ENCODE assay signal across 8 mouse cellular contexts in the genomic region with DNA sequence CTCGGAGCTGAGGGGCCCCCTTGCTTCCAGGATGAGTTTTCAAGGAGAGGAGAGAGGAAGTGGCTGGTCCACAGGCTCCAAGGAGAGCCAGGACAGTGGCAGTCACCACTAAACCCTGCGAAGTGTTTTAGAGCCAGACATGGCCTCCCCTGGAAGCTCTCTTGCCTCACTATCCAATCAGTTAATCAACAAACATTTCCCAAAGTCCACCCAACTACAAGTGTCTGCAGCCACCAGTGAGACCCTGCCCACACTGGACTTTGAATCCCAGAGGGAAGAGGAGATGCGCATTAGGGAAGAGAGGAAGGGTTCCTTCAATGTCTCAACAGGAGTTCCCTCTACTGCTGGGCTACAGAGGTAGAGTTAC. TPM values are rescaled to one million over a fixed set of nuclear protein-coding genes. Genes with fewer than 3 reads are reported as not detected.
A peak's percentile ranks its signal among the peaks of the same experiment; 100 is the strongest.
DNase-seq lines count a peak whose midpoint lies in the region; ATAC-seq lines count a peak whose summit lies in the region.

No protein-coding gene starts in this region.

- peaks cover 7% of the 10 kb centered on the region for H3K36me3 ChIP-seq in embryonic facial prominence, embryonic 10.5 days (replicated peaks)
- no peaks in the 10 kb centered on the region for H3K36me3 ChIP-seq in intestine, embryonic 14.5 days (ENCODE audit: control insufficient read depth, insufficient read depth, low read length)
- H3K36me3 ChIP-seq in midbrain, embryonic 16.5 days (ENCODE audit: control insufficient read depth, insufficient read depth, low read length): peaks cover 5% of the 10 kb centered on the region

- H3K4me3 ChIP-seq in embryonic facial prominence, embryonic 10.5 days: peak overlapping the region; percentile 84
- H3K4me3 ChIP-seq in intestine, embryonic 14.5 days (ENCODE audit: low read depth, low read length): peak overlapping the region; percentile 86
- H3K4me3 ChIP-seq in midbrain, embryonic 16.5 days (ENCODE audit: low read depth, low read length): peak overlapping the region; percentile 87

- H3K9me3 ChIP-seq in embryonic facial prominence, embryonic 10.5 days: peaks cover 10% of the 10 kb centered on the region
- H3K9me3 ChIP-seq in intestine, embryonic 14.5 days (ENCODE audit: control insufficient read depth, low read length): peaks cover 4% of the 10 kb centered on the region; the same call in 1 of the 2 replicates
- H3K9me3 ChIP-seq in midbrain, embryonic 16.5 days (replicated peaks; ENCODE audit: control insufficient read depth, low read length, poor library complexity, severe bottlenecking): peaks cover 5% of the 10 kb centered on the region; the same call in 1 of the 2 replicates

- peak overlapping the region; percentile 90; the same call in 1 of the 2 replicates for H3K27ac ChIP-seq in embryonic facial prominence, embryonic 10.5 days (replicated peaks)
- H3K27ac ChIP-seq in intestine, embryonic 14.5 days (ENCODE audit: low read depth): no peak overlapping the region
- H3K27ac ChIP-seq in midbrain, embryonic 16.5 days (ENCODE audit: low read length): peak overlapping the region; percentile 89

- H3K4me2 ChIP-seq in intestine, embryonic 14.5 days (ENCODE audit: low read length): peak overlapping the region; percentile 71
- peak overlapping the region; percentile 92 for H3K4me2 ChIP-seq in midbrain, embryonic 16.5 days (ENCODE audit: low read length)

- no peak for ATAC-seq in intestine, embryonic 14.5 days (replicated peaks; ENCODE audit: low FRiP score, low TSS enrichment, low read depth)
- no peak; the same call in 1 of the 2 replicates for ATAC-seq in midbrain, embryonic 16.5 days

- peaks cover 21% of the 10 kb centered on the region for H3K27me3 ChIP-seq in embryonic facial prominence, embryonic 10.5 days (replicated peaks; ENCODE audit: low read depth, poor library complexity, severe bottlenecking)
- peaks cover 7% of the 10 kb centered on the region for H3K27me3 ChIP-seq in intestine, embryonic 14.5 days (replicated peaks; ENCODE audit: control insufficient read depth, insufficient read depth, low read length)
- 0 out of 2 replicates have a peak, but pooled peaks cover 2% of the 10 kb centered on the region for H3K27me3 ChIP-seq in midbrain, embryonic 16.5 days (ENCODE audit: control insufficient read depth, insufficient read depth, low read depth, low read length)

- peak; percentile 47 for DNase-seq in kidney, adult 9 months
- no peak for DNase-seq in kidney, postnatal 10 days
- no peak for DNase-seq in embryonic facial prominence, embryonic 10.5 days (ENCODE audit: low spot score)
- DNase-seq in intestine, embryonic 14.5 days (ENCODE audit: low spot score): no peak
- no peak for DNase-seq in layer of hippocampus, adult 18-20 months (ENCODE audit: low spot score in 2 of 2)
- DNase-seq in ovary, postnatal 36 days (ENCODE audit: low spot score): no peak
- DNase-seq in cerebellum, postnatal 14 days: no peak

- 13% methylated on average over 3 of the region's 3 CpGs for WGBS in embryonic facial prominence, embryonic 10.5 days
- WGBS in intestine, embryonic 14.5 days: 19% methylated on average over 3 of the region's 3 CpGs
- 15% methylated on average over 3 of the region's 3 CpGs for WGBS in midbrain, embryonic 16.5 days

- peaks cover 13% of the 10 kb centered on the region for H3K4me1 ChIP-seq in embryonic facial prominence, embryonic 10.5 days
- H3K4me1 ChIP-seq in intestine, embryonic 14.5 days (replicated peaks; ENCODE audit: control insufficient read depth, insufficient read depth, low read length): peaks cover 3% of the 10 kb centered on the region
- peaks cover 10% of the 10 kb centered on the region; the same call in 1 of the 2 replicates for H3K4me1 ChIP-seq in midbrain, embryonic 16.5 days (ENCODE audit: control insufficient read depth, insufficient read depth, low read length)

- H3K9ac ChIP-seq in intestine, embryonic 14.5 days (ENCODE audit: low read length): 0 out of 2 replicates have a peak overlapping the region, but pooled peaks have one; percentile 81
- peak overlapping the region; percentile 90 for H3K9ac ChIP-seq in midbrain, embryonic 16.5 days (ENCODE audit: low read depth, low read length)

RNA-seq across cellular contexts. Expression of gene Cdyl2, which starts 0.8 kb away (rescaled TPM):
- polyA plus RNA-seq in embryonic facial prominence, embryonic 10.5 days (2016; fragmentation: Nextera tagmentation; extraction: Ambion mirVana): 5.8 and 7.7 TPM in 2 replicates
- 5.9 and 7.2 TPM in 2 replicates for polyA plus RNA-seq in intestine, embryonic 14.5 days (2014; fragmentation: Nextera tagmentation; extraction: Ambion mirVana)
- polyA plus RNA-seq in midbrain, embryonic 16.5 days (2015; fragmentation: Nextera tagmentation; extraction: Ambion mirVana): 9.7 and 13.1 TPM in 2 replicates
- 10 to 100 TPM in 1 of 2 experiments, 1 to 10 TPM in 1; 9.5 to 10.6 TPM for total RNA-seq in layer of hippocampus, adult 18-20 months (2021)
